Mouse (Mus musculus) testis, adult 2 months (tissue): ENCODE measurements around the gene Ncapd2.

Experiments used
- CTCF ChIP-seq: fragments of 200-500 bp; IDR thresholded peaks from 2 replicates; pipeline ENCODE4 v1.5.1; 2012; ENCODE audit warnings: low read depth, mild to moderate bottlenecking, inconsistent platforms, low read length, moderate library complexity; ENCODE audit not compliant: control insufficient read depth, insufficient read depth, insufficient replicate concordance
- POLR2A ChIP-seq: fragments of 200-500 bp; IDR thresholded peaks from 2 replicates; pipeline ENCODE4 v1.6.1; 2012; ENCODE audit warnings: low read depth, mild to moderate bottlenecking, inconsistent platforms, low read length, moderate library complexity; ENCODE audit not compliant: control insufficient read depth

- TF ChIP-seq CTCF (no peak), POLR2A (no peak)
These were observed 44.7 kb downstream of the Ncapd2 start for GRCm38 (mm10) chr6:125146797-125147196.
